Mouse (Mus musculus) hindlimb bud, embryonic 11.5 days (tissue): ENCODE results near the gene Grm8.
A peak's percentile ranks its signal among the peaks of the same experiment; 100 is the strongest.

Source experiments
- DNase-seq: peaks from one replicate; pipeline ENCODE4 v3.0.0-alpha.2; 2012; ENCODE audit warnings: low read depth, low spot score; ENCODE audit errors: extremely low spot score

Gene Grm8

GRCm38 (mm10) chr6:28051966-28052365 is 83.0 kb downstream of the Grm8 start:
- no peak for DNase-seq

DNA sequence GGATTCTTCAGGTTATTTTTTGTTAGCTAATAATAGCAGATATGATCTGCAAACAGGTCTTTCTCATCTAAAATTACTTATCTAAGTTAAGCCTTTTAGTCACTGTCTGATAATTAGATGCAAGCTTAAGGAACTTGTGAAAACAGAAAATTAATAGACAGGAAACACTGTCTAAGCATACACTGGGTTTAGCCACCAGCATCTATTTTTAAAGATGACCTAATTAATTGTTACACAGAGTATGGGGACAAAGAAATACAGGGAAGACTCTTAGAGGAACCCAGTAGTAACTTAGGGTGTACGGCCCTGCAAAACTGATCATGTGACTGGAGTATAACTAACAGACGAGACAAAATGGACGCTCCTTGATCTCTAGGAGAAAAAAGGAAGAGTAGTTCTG is 92.6 kb downstream of the Grm8 start:
- DNase-seq, result no peak

- no peak for DNase-seq
Observed at GRCm38 (mm10) chr6:28040815-28041214, 94.2 kb downstream of the Grm8 start.

- DNase-seq, result no peak
Observed at GRCm38 (mm10) chr6:28032006-28032405, 103.0 kb downstream of the Grm8 start.

- DNase-seq, result no peak
Observed at GRCm38 (mm10) chr6:28017653-28018052, 117.3 kb downstream of the Grm8 start.

GRCm38 (mm10) chr6:28007001-28007400 is 128.0 kb downstream of the Grm8 start:
- DNase-seq, result no peak

DNA sequence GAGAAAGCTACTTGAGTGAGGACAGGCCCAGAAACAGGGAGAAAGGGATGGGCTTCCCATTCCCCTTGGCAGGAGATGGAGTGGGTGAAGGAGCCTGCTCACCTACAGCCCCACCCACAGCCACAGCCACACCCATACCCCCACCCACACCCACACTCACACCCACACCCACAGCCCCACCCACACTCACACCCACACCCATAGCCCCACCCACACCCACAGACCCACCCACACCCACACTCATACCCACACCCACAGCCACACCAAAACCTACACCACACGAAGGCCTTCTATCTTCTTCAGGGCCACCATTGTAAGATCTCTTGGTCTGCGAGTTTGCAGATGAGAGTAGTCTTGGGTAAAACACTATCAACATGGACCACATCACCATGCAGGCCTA is 137.7 kb downstream of the Grm8 start:
- DNase-seq, result no peak

DNA sequence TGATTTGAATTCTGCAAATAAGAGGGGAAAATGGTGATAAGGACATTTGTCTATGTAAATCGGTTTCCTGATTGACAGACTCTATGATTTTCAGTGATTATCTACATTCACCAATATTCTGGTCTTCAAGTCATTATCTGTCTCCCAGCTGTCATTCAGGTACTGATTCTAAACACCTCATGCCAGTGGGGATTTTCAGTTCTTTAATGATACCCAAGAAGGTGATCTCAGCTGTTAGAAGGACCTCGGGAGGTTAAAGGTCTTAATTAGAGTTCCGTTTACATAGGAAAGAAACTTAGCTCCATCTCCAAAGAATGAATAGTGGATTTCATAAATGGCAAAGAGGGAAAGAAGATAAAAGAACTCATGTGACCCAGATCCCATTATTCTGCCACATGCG is 143.7 kb downstream of the Grm8 start:
- DNase-seq, result no peak

DNA sequence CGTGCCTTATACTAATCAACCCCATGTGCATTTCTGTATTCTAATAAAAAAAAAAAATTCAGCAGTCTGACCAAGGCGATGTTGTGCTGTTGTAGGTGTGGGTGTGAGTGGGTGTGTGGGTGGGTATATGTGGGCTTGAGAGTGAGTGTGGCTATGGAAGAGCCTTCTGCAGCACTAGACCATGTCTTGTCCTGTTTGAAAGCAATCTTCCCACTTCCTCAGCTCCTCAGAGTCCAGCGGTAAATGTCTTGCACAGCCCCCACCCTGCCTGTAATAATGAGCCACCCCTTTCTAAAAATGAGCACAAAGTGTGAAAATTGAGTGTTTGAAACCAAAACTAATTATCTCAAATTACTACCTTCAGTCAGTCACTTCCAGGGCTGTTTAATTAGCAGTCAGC is 152.4 kb downstream of the Grm8 start:
- DNase-seq, result no peak

DNA sequence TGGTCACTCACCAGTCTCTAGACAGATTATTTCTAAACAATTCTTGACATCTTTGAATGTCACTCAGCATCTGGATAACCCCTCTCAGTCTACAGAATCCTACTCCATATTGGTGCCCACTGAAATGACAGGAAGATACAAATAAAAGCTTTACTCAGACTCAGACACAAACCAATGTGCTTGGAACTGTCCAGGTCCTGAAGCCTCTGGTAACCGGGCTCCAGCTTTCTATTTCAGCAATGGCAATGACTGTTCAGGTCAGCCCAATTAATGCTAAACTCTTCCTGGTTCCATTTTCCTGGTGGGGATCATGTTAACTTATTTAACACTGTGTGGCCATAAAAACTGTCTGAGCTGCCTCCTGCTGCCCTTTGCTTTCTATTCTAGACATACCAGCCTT is 153.0 kb downstream of the Grm8 start:
- peak; percentile 10 for DNase-seq

DNA sequence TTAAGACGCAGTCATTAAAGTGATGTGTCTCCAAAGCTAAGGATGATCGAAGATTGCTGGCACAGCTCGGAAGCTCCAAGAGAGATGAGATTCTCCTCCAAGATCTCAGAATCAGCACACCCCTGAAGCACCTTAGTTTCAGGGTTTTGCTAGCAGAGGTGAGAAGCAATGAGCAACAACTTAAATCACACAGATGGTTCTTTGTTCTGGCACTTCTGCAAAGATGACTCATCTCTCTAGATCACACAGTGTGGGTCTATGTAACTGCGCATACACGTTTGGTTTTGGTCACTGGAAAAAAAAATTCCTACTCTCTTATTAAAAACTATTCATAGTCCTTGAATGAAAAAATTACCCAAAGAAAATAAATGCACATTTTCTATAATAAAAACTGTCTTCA is 157.6 kb downstream of the Grm8 start:
- no peak for DNase-seq

GRCm38 (mm10) chr6:27968859-27969258 is 166.1 kb downstream of the Grm8 start:
- DNase-seq, result no peak

- no peak for DNase-seq
Observed at GRCm38 (mm10) chr6:27967037-27967436, 167.9 kb downstream of the Grm8 start.

GRCm38 (mm10) chr6:27965237-27965636 is 169.7 kb downstream of the Grm8 start:
- no peak for DNase-seq

- no peak for DNase-seq
Observed at GRCm38 (mm10) chr6:27963887-27964286, 171.1 kb downstream of the Grm8 start.

- no peak for DNase-seq
Observed at GRCm38 (mm10) chr6:27956278-27956857, 178.6 kb downstream of the Grm8 start.

DNA sequence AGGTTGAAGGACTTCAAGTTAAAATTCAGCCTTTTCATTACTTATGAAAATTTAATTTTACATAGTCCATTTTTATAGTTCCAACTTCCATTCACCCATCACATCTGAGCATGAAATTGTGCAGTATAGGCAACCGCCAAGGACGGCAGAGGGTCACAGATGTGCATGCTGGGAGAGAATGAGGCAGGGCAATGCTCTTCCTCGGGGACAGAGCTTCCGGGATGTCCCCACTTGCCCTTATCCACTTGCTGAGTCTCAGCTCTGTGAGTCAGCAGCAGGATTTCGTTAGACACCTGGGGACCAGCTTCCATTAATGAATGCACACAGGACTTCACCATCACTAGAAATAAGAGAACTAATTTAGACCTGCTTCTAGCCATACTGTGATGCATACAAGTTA is 183.5 kb downstream of the Grm8 start:
- no peak for DNase-seq

GRCm38 (mm10) chr6:27928058-27928457 is 206.9 kb downstream of the Grm8 start:
- DNase-seq, result no peak

DNA sequence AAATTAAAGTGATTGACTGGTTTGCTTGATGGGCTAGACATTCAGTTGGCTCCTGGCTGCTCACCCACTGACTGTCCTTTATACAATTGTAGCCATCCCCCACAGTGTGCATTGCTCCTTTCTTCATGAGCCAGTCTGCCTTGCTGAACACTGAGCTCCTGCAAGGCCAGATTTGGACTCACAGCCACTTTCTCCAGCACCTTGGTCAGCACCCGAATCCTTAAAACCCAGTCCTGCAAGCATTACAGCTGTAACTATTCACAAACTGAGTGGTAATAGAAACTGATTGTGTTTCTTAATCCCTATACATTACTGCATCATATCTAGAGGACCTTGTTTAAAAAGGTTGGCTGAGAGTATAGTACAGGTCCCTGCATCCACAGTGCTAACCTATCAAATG is 221.7 kb downstream of the Grm8 start:
- peak; percentile 14 for DNase-seq

DNA sequence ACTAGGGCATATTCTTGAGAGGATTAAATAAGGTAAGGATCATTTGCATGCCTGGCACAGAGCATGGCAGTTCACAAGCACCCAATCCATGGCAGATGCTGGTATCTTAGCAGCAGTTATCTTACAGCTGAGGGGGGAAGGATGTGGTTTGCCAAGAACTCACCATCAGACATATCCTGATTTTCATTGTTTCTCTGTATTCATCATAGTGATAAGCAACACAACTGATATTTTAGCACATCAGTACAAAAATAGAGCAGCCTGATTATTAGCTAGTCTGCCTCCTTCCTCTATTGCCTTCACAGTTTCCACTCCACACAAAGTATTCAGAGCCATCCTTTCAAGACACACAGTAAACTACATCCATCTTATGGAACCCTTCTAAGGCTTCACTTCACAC is 230.6 kb downstream of the Grm8 start:
- DNase-seq, result no peak

DNA sequence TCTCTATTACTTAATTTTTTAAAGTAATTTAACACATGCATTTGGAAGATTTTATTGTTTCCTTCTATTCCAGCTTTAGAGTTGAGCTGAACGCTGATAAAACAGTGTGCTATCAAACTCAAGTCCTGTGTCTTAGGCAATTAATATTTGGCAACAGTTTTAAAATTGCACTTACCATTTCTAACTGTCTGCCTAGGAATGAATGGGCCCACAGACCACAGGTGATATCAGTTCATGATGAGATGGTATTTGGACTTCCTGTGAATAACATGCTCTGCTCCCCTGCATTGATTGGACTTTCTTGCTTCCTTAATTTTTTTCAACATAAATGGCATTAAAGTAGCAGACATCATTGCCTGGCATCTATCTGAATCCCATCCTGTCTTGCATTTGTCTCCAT is 232.8 kb downstream of the Grm8 start:
- DNase-seq, result no peak

DNA sequence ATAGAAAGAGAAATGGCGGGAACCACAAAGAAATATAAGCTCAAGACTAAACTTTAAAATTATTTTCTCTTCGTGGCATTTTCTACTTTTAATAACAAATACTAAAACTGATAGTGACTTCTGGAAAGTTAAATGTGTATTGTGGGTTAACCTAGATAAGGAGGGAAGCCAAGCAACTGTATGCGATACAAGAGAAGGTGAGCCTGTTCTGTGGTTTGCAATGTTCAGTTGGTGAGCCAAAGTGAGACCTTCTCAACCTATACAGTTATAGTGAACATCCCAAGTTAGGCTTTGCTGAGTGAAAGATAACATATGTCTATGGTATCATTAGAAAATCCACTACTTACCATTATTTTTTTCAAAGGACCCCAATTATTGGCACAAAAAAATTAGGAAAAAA is 233.6 kb downstream of the Grm8 start:
- no peak for DNase-seq

GRCm38 (mm10) chr6:27895153-27895552 is 239.8 kb downstream of the Grm8 start:
- no peak for DNase-seq

GRCm38 (mm10) chr6:27892886-27893285 is 242.1 kb downstream of the Grm8 start:
- no peak for DNase-seq
